Mouse (Mus musculus) bone marrow, adult 2 months (tissue): ENCODE results near the gene Nkiras2. TPM values are rescaled to one million over a fixed set of nuclear protein-coding genes. Genes with fewer than 3 reads are reported as not detected.

ENCODE experiments used
- H3K27ac ChIP-seq: fragments of 200-500 bp; 2 replicates; pipeline ENCODE4 v1.5.1; 2012; ENCODE audit warnings: low read depth, mild to moderate bottlenecking, control low read depth, inconsistent platforms, low read length; ENCODE audit not compliant: control insufficient read depth, poor library complexity, insufficient read depth
- H3K4me1 ChIP-seq: fragments of 200-500 bp; 2 replicates; pipeline ENCODE4 v1.6.1; 2011; ENCODE audit warnings: low read length; ENCODE audit not compliant: control insufficient read depth, insufficient read depth
- H3K4me3 ChIP-seq: fragments of 200-500 bp; replicated peaks from 2 replicates; pipeline ENCODE3; 2011; ENCODE audit warnings: mild to moderate bottlenecking, low read depth, low read length, control low read depth; ENCODE audit not compliant: control insufficient read depth
- CTCF ChIP-seq: fragments of 200-500 bp; IDR thresholded peaks from 2 replicates; pipeline ENCODE4 v1.5.1; 2011; ENCODE audit warnings: low read length, control low read depth; ENCODE audit not compliant: control insufficient read depth, insufficient read depth
- POLR2A ChIP-seq: fragments of 200-500 bp; IDR thresholded peaks from 2 replicates; pipeline ENCODE4 v1.6.1; 2011; ENCODE audit warnings: low read depth, mild to moderate bottlenecking, control low read depth, low read length, borderline replicate concordance; ENCODE audit not compliant: control insufficient read depth
- WGBS: fragments of 180-500 bp; shearing (Covaris S2); methylation state at CpG from one replicate; pipeline ENCODE4 v1.1.7; 2018; 5-methylcytosine and 5-hydroxymethylcytosine counted together
- polyA plus RNA-seq: library from polyadenylated mRNA; stranded (reverse); fragments of >200 nt; gene quantifications from 2 replicates; pipeline ENCODE4 v1.2.4, GENCODE M21; 2011; ENCODE audit warnings: low replicate concordance; ENCODE audit not compliant: missing spikeins, insufficient read depth, insufficient read length

Nkiras2 gene
- polyA plus RNA-seq, 1 experiment, result 13.1 TPM

GRCm38 (mm10) chr11:100656458-100656857 is 37.4 kb downstream of the Nkiras2 start:
- H3K4me3 ChIP-seq, result no peak overlapping the region
- H3K27ac ChIP-seq, result no peak overlapping the region
- H3K4me1 ChIP-seq, result no peaks in the 10 kb centered on the region
- 28% methylated on average over 6 of the region's 6 CpGs for WGBS
- TF ChIP-seq CTCF, result no peak
- TF ChIP-seq POLR2A, result no peak

GRCm38 (mm10) chr11:100659806-100660205 is 40.8 kb downstream of the Nkiras2 start:
- Histone ChIP-seq H3K27ac (no peak overlapping the region), H3K4me1 (no peaks in the 10 kb centered on the region), H3K4me3 (no peak overlapping the region)
- TF ChIP-seq CTCF (no peak), POLR2A (no peak)
- 83% methylated on average over 10 of the region's 10 CpGs for WGBS

GRCm38 (mm10) chr11:100671049-100671448 is 52.0 kb downstream of the Nkiras2 start:
- no peaks in the 10 kb centered on the region for H3K4me1 ChIP-seq
- 85% methylated on average over 1 of the region's 1 CpGs for WGBS
- no peak for TF ChIP-seq CTCF
- no peak for TF ChIP-seq POLR2A
- no peak overlapping the region for H3K27ac ChIP-seq
- no peak overlapping the region for H3K4me3 ChIP-seq

- Histone ChIP-seq H3K4me1 (no peaks in the 10 kb centered on the region), H3K4me3 (no peak overlapping the region), H3K27ac (no peak overlapping the region)
- TF ChIP-seq POLR2A (no peak), CTCF (no peak)
- WGBS, result 65% methylated on average over 2 of the region's 2 CpGs
These were observed 52.9 kb downstream of the Nkiras2 start for GRCm38 (mm10) chr11:100671956-100672355.

DNA sequence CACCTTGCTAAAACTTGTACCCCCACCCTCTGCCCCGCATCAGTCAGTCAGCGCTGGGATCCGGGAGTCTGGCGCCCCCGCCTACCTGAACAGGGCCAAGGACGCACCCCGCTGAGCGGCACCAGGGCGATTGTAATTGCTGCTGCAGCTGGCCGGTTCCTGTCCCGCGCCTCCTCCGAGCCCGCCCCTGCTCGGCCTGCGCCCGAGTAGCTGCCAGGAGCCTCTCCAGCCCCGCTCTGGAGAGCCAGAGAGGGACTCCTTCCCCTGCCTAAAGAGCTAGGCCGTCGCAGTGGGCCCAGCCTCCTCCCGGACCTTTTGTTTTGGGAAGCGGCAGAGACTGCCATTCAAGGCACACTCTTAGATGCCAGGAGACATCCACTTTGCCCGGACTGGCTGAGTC is 54.1 kb downstream of the Nkiras2 start:
- TF ChIP-seq POLR2A (no peak), CTCF (no peak)
- WGBS, result 20% methylated on average over 23 of the region's 23 CpGs
- H3K4me1 ChIP-seq, result no peaks in the 10 kb centered on the region
- no peak overlapping the region for H3K27ac ChIP-seq
- no peak overlapping the region for H3K4me3 ChIP-seq

Other genes starting within 250 kb of the Nkiras2 start
- 11.1 and 14.8 TPM in 2 replicates for gene Jup, start 221.5 kb upstream of the Nkiras2 start, polyA plus RNA-seq
- 0.45 and 3.9 TPM in 2 replicates for gene P3h4, start 204.4 kb upstream of the Nkiras2 start, polyA plus RNA-seq
- gene Fkbp10, start 203.5 kb upstream of the Nkiras2 start, polyA plus RNA-seq, result 1.7 and 7.0 TPM in 2 replicates
- gene Nt5c3b, start 177.4 kb upstream of the Nkiras2 start, polyA plus RNA-seq, result 5.8 and 21.5 TPM in 2 replicates
- not detected in 2 replicates for gene Klhl10, start 177.3 kb upstream of the Nkiras2 start, polyA plus RNA-seq
- gene Klhl11, start 146.5 kb upstream of the Nkiras2 start, polyA plus RNA-seq, result 1.2 and 2.7 TPM in 2 replicates
- gene Acly, start 91.2 kb upstream of the Nkiras2 start, polyA plus RNA-seq, result 12.8 and 31.2 TPM in 2 replicates
- 0.35 TPM in 1 of 2 replicates, not detected in the other for gene Ttc25, start 73.6 kb upstream of the Nkiras2 start, polyA plus RNA-seq
- 25.0 and 35.7 TPM in 2 replicates for gene Cnp, start 44.3 kb upstream of the Nkiras2 start, polyA plus RNA-seq
- 603 and 838 TPM in 2 replicates for gene Dnajc7, start 924 bp downstream of the Nkiras2 start, polyA plus RNA-seq
- not detected in 2 replicates for gene Zfp385c, start 73.2 kb downstream of the Nkiras2 start, polyA plus RNA-seq
- 13.2 and 34.6 TPM in 2 replicates for gene Dhx58, start 85.0 kb downstream of the Nkiras2 start, polyA plus RNA-seq
- 7.6 and 16.3 TPM in 2 replicates for gene Kat2a, start 93.2 kb downstream of the Nkiras2 start, polyA plus RNA-seq
- not detected in 2 replicates for gene Hspb9, start 94.6 kb downstream of the Nkiras2 start, polyA plus RNA-seq
- 91.8 and 126 TPM in 2 replicates for gene Rab5c, start 119.0 kb downstream of the Nkiras2 start, polyA plus RNA-seq
- not detected in 2 replicates for gene Kcnh4, start 140.7 kb downstream of the Nkiras2 start, polyA plus RNA-seq
- gene Hcrt, start 143.7 kb downstream of the Nkiras2 start, polyA plus RNA-seq, result not detected in 2 replicates
- 3.7 and 4.9 TPM in 2 replicates for gene Ghdc, start 151.7 kb downstream of the Nkiras2 start, polyA plus RNA-seq
- 10.7 and 14.5 TPM in 2 replicates for gene Stat5b, start 231.5 kb downstream of the Nkiras2 start, polyA plus RNA-seq
- gene Stat5a, start 240.1 kb downstream of the Nkiras2 start, polyA plus RNA-seq, result 8.6 and 16.5 TPM in 2 replicates